Mouse (Mus musculus) stomach, postnatal 0 days (tissue): ENCODE measurements around the gene Map4k4. TPM values are rescaled to one million over a fixed set of nuclear protein-coding genes. Genes with fewer than 3 reads are reported as not detected.

Experiments
- ATAC-seq: fragments of 200-750 bp; cut with Nextera tagmentation; 2 replicates; pipeline ENCODE4 v1.8.0; 2017; ENCODE audit not compliant: low FRiP score, low TSS enrichment
- DNase-seq: peaks from one replicate; pipeline ENCODE4 v3.0.0-alpha.2; 2016; ENCODE audit warnings: low spot score
- H3K27ac ChIP-seq: fragments of 300-500 bp; sonication (generic); replicated peaks from 2 replicates; pipeline ENCODE4 v1.5.1; 2014; ENCODE audit warnings: mild to moderate bottlenecking, control low read depth
- H3K27me3 ChIP-seq: fragments of 300-500 bp; sonication (generic); 2 replicates; pipeline ENCODE4 v1.6.1; 2014; ENCODE audit warnings: low read length; ENCODE audit not compliant: control insufficient read depth, insufficient read depth
- H3K36me3 ChIP-seq: fragments of 300-500 bp; sonication (generic); 2 replicates; pipeline ENCODE4 v1.6.1; 2014; ENCODE audit warnings: low read length, mixed read lengths; ENCODE audit not compliant: control insufficient read depth, insufficient read depth
- H3K4me1 ChIP-seq: fragments of 300-500 bp; sonication (generic); replicated peaks from 2 replicates; pipeline ENCODE4 v1.6.1; 2014; ENCODE audit warnings: antibody characterized with exemption; ENCODE audit not compliant: control insufficient read depth, insufficient read depth
- H3K4me2 ChIP-seq: fragments of 300-500 bp; sonication (generic); replicated peaks from 2 replicates; pipeline ENCODE4 v1.6.1; 2014; ENCODE audit warnings: low read depth, mild to moderate bottlenecking, control low read depth, moderate library complexity
- H3K4me3 ChIP-seq: fragments of 300-500 bp; sonication (generic); 2 replicates; pipeline ENCODE4 v1.5.1; 2014; ENCODE audit warnings: low read depth, low read length, control low read depth
- H3K9ac ChIP-seq: fragments of 300-500 bp; sonication (generic); 2 replicates; pipeline ENCODE4 v1.6.1; 2014; ENCODE audit warnings: mild to moderate bottlenecking, low read length, control low read depth, mixed read lengths
- H3K9me3 ChIP-seq: fragments of 300-500 bp; sonication (generic); 2 replicates; pipeline ENCODE4 v1.6.1; 2016; ENCODE audit warnings: low read length; ENCODE audit not compliant: control insufficient read depth
- CTCF ChIP-seq: IDR thresholded peaks from 2 replicates; pipeline ENCODE4 v1.5.1; 2016; ENCODE audit warnings: antibody characterized with exemption, low read depth, mild to moderate bottlenecking, moderate library complexity
- EP300 ChIP-seq: optimal IDR thresholded peaks from 2 replicates; pipeline ENCODE3; 2016; ENCODE audit warnings: antibody characterized with exemption
- WGBS: fragments of 180-500 bp; shearing (Covaris S2); extraction: QIAGEN DNeasy Blood & Tissue Kit; methylation state at CpG from one replicate; pipeline ENCODE4 v1.1.7; 2014; 5-methylcytosine and 5-hydroxymethylcytosine counted together
- polyA plus RNA-seq: library from polyadenylated mRNA; unstranded; fragments of >200 nt; fragmentation: Nextera tagmentation; extraction: Ambion mirVana; gene quantifications from 2 replicates; pipeline ENCODE4 v1.2.1, GENCODE M21; 2015

Gene Map4k4
- polyA plus RNA-seq, 1 experiment from 2014 or later = 8.5 TPM

- Histone ChIP-seq H3K9ac (no peak overlapping the region), H3K27ac (no peak overlapping the region), H3K36me3 (peaks cover 27% of the 10 kb centered on the region; the same call in 1 of the 2 replicates), H3K4me2 (no peak overlapping the region), H3K9me3 (no peaks in the 10 kb centered on the region), H3K4me3 (no peak overlapping the region), H3K4me1 (0 out of 2 replicates have a peak, but pooled peaks cover 2% of the 10 kb centered on the region), H3K27me3 (no peaks in the 10 kb centered on the region)
- TF ChIP-seq EP300 (no peak), CTCF (no peak)
- 76% methylated on average over 3 of the region's 3 CpGs for WGBS
- no peak for ATAC-seq
- no peak for DNase-seq
Measured at GRCm38 (mm10) chr1:39981970-39982369, 81.3 kb downstream of the Map4k4 start.

- no peaks in the 10 kb centered on the region for H3K27me3 ChIP-seq
- 0 out of 2 replicates have a peak, but pooled peaks cover 2% of the 10 kb centered on the region for H3K4me1 ChIP-seq
- WGBS = 54% methylated on average over 13 of the region's 13 CpGs
- no peak for TF ChIP-seq EP300
- TF ChIP-seq CTCF = peak; percentile 64
- no peak overlapping the region for H3K4me2 ChIP-seq
- H3K9ac ChIP-seq = no peak overlapping the region
- H3K4me3 ChIP-seq = no peak overlapping the region
- 0 out of 2 replicates have a peak overlapping the region, but pooled peaks have one; percentile 30 for H3K27ac ChIP-seq
- DNase-seq (no peak), ATAC-seq (peak; percentile 54; the same call in 1 of the 2 replicates)
- peaks cover 25% of the 10 kb centered on the region; the same call in 1 of the 2 replicates for H3K36me3 ChIP-seq
- no peaks in the 10 kb centered on the region for H3K9me3 ChIP-seq
Measured at GRCm38 (mm10) chr1:39982727-39983487, 82.2 kb downstream of the Map4k4 start.

- Histone ChIP-seq H3K27me3 (no peaks in the 10 kb centered on the region), H3K36me3 (peaks cover 20% of the 10 kb centered on the region), H3K4me1 (0 out of 2 replicates have a peak, but pooled peaks cover 2% of the 10 kb centered on the region), H3K9ac (no peak overlapping the region), H3K9me3 (no peaks in the 10 kb centered on the region), H3K4me3 (no peak overlapping the region), H3K27ac (no peak overlapping the region), H3K4me2 (no peak overlapping the region)
- no peak for TF ChIP-seq EP300
- TF ChIP-seq CTCF = no peak
- DNase-seq = no peak
- 78% methylated on average over 9 of the region's 9 CpGs for WGBS
- no peak for ATAC-seq
Measured at GRCm38 (mm10) chr1:39984331-39984730, 83.6 kb downstream of the Map4k4 start.

- H3K27ac ChIP-seq = no peak overlapping the region
- no peak overlapping the region for H3K4me3 ChIP-seq
- H3K9ac ChIP-seq = no peak overlapping the region
- ATAC-seq = no peak
- H3K4me1 ChIP-seq = 0 out of 2 replicates have a peak, but pooled peaks cover 2% of the 10 kb centered on the region
- no peak for DNase-seq
- no peaks in the 10 kb centered on the region for H3K9me3 ChIP-seq
- TF ChIP-seq CTCF = no peak
- no peak for TF ChIP-seq EP300
- no peak overlapping the region for H3K4me2 ChIP-seq
- peaks cover 23% of the 10 kb centered on the region for H3K36me3 ChIP-seq
- no peaks in the 10 kb centered on the region for H3K27me3 ChIP-seq
- WGBS = 88% methylated on average over 9 of the region's 9 CpGs
Measured at GRCm38 (mm10) chr1:39986820-39987219, 86.1 kb downstream of the Map4k4 start.

GRCm38 (mm10) chr1:39988841-39989240 is 88.1 kb downstream of the Map4k4 start:
- ATAC-seq (no peak), DNase-seq (no peak)
- 71% methylated on average over 12 of the region's 12 CpGs for WGBS
- H3K4me2 ChIP-seq = no peak overlapping the region
- H3K9me3 ChIP-seq = no peaks in the 10 kb centered on the region
- no peaks in the 10 kb centered on the region for H3K27me3 ChIP-seq
- no peak for TF ChIP-seq EP300
- H3K27ac ChIP-seq = no peak overlapping the region
- peaks cover 23% of the 10 kb centered on the region for H3K36me3 ChIP-seq
- no peak overlapping the region for H3K9ac ChIP-seq
- no peak overlapping the region for H3K4me3 ChIP-seq
- H3K4me1 ChIP-seq = no peaks in the 10 kb centered on the region

GRCm38 (mm10) chr1:39990041-39990440 is 89.3 kb downstream of the Map4k4 start:
- ATAC-seq (no peak), DNase-seq (no peak)
- no peak overlapping the region for H3K9ac ChIP-seq
- H3K36me3 ChIP-seq = peaks cover 19% of the 10 kb centered on the region
- no peak overlapping the region for H3K4me3 ChIP-seq
- no peaks in the 10 kb centered on the region for H3K9me3 ChIP-seq
- no peak overlapping the region for H3K4me2 ChIP-seq
- TF ChIP-seq EP300 (no peak), CTCF (no peak)
- WGBS = 85% methylated on average over 9 of the region's 9 CpGs
- no peak overlapping the region for H3K27ac ChIP-seq
- no peaks in the 10 kb centered on the region for H3K27me3 ChIP-seq
- H3K4me1 ChIP-seq = no peaks in the 10 kb centered on the region
